Mouse (Mus musculus) adrenal gland, adult 2 months (tissue): ENCODE results near the gene Tmem100. TPM values are rescaled to one million over a fixed set of nuclear protein-coding genes. Genes with fewer than 3 reads are reported as not detected.

Source experiments
- DNase-seq: peaks from one replicate; pipeline ENCODE4 v3.0.0; 2021
- long read RNA-seq: library from polyadenylated mRNA; stranded (forward); transcript quantifications from one replicate; pipeline ENCODE4 v2.0.0, GENCODE M21; 2021
- polyA plus RNA-seq: library from polyadenylated mRNA; depleted of rRNA; stranded (reverse); fragments of >200 nt; gene quantifications from 2 replicates; pipeline ENCODE4 v1.2.3, GENCODE M21; 2012; rRNA removed
- total RNA-seq, 2 experiments: library from RNA; stranded (reverse); gene quantifications; 2 replicates each; pipeline ENCODE4 v1.2.3; 2021

Gene Tmem100
- total RNA-seq (1 to 10 TPM; 4.1 to 4.4 TPM), polyA plus RNA-seq (1.1 and 1.5 TPM in 2 replicates)
- long read RNA-seq, partial matches to known transcripts = 0 of 3 reads
- long read RNA-seq, other reads (novel, unspliced or antisense) = 0 of 3 reads

GRCm38 (mm10) chr11:90029841-90030398 is at the start of gene Tmem100:
Tmem100 (plus strand) TSS chr11:90030348.
- DNase-seq = no peak

GRCm38 (mm10) chr11:89982918-89983317 is 47.2 kb upstream of the Tmem100 start:
- DNase-seq = no peak

GRCm38 (mm10) chr11:89984436-89984835 is 45.7 kb upstream of the Tmem100 start:
- DNase-seq = no peak

- no peak for DNase-seq
Observed at GRCm38 (mm10) chr11:89985200-89986187, 44.7 kb upstream of the Tmem100 start.

GRCm38 (mm10) chr11:89986516-89986915 is 43.6 kb upstream of the Tmem100 start:
- no peak for DNase-seq

GRCm38 (mm10) chr11:89988936-89989589 is 41.1 kb upstream of the Tmem100 start:
- peak; percentile 70 for DNase-seq

GRCm38 (mm10) chr11:89991661-89992060 is 38.5 kb upstream of the Tmem100 start:
- no peak for DNase-seq

GRCm38 (mm10) chr11:89994706-89995105 is 35.4 kb upstream of the Tmem100 start:
- DNase-seq = no peak

GRCm38 (mm10) chr11:89995596-89995995 is 34.6 kb upstream of the Tmem100 start:
- no peak for DNase-seq

- DNase-seq = no peak
Observed at GRCm38 (mm10) chr11:89996406-89996805, 33.7 kb upstream of the Tmem100 start.

GRCm38 (mm10) chr11:89996856-89997255 is 33.3 kb upstream of the Tmem100 start:
- DNase-seq = no peak

GRCm38 (mm10) chr11:89998996-89999770 is 31.0 kb upstream of the Tmem100 start:
- no peak for DNase-seq

- no peak for DNase-seq
Observed at GRCm38 (mm10) chr11:90000666-90001065, 29.5 kb upstream of the Tmem100 start.

GRCm38 (mm10) chr11:90001396-90002230 is 28.5 kb upstream of the Tmem100 start:
- DNase-seq = no peak

- peak; percentile 92 for DNase-seq
Observed at GRCm38 (mm10) chr11:90002231-90002986, 27.7 kb upstream of the Tmem100 start, which contains the start of gene Pctp. Pctp (minus strand) TSS chr11:90002894.

GRCm38 (mm10) chr11:90002987-90003348 is 27.2 kb upstream of the Tmem100 start:
- DNase-seq = no peak

- DNase-seq = no peak
Observed at GRCm38 (mm10) chr11:90003386-90003785, 26.8 kb upstream of the Tmem100 start.

- no peak for DNase-seq
Observed at GRCm38 (mm10) chr11:90006111-90006510, 24.0 kb upstream of the Tmem100 start.

- DNase-seq = no peak
Observed at GRCm38 (mm10) chr11:90007791-90008531, 22.2 kb upstream of the Tmem100 start.
